Mouse (Mus musculus): ENCODE measurements around the gene Pm20d2.

The Pm20d2 gene

GRCm38 (mm10) chr4:33189735-33190036, at the start of gene Pm20d2:
Gene Pm20d2 (minus strand): TSS chr4:33189737.
- DNase-seq (ENCODE audit: low spot score in 2 of 2): no peak

GRCm38 (mm10) chr4:33230881-33231280, 41.3 kb upstream of the Pm20d2 start:
- DNase-seq (ENCODE audit: low spot score in 2 of 2): no peak

GRCm38 (mm10) chr4:33229639-33230038, 40.1 kb upstream of the Pm20d2 start:
- no peak for DNase-seq (ENCODE audit: low spot score in 2 of 2)

- DNase-seq (ENCODE audit: low spot score in 2 of 2): no peak
Measured at GRCm38 (mm10) chr4:33227164-33227563, 37.6 kb upstream of the Pm20d2 start.

- no peak for DNase-seq (ENCODE audit: low spot score in 2 of 2)
Measured at GRCm38 (mm10) chr4:33224003-33224675, 34.6 kb upstream of the Pm20d2 start.

GRCm38 (mm10) chr4:33221847-33222246, 32.3 kb upstream of the Pm20d2 start:
- DNase-seq (ENCODE audit: low spot score in 2 of 2): no peak

- DNase-seq (ENCODE audit: low spot score in 2 of 2): peak; percentile 24 to 32
Measured at GRCm38 (mm10) chr4:33208881-33209841, 19.6 kb upstream of the Pm20d2 start, which contains the start of gene Srsf12. Gene Srsf12 (plus strand): TSS chr4:33208991.

- DNase-seq (ENCODE audit: low spot score in 2 of 2): no peak
Measured at GRCm38 (mm10) chr4:33207551-33207950, 18.0 kb upstream of the Pm20d2 start.

GRCm38 (mm10) chr4:33204682-33205081, 15.1 kb upstream of the Pm20d2 start:
- peak in 1 of 2 experiments; percentile 12 for DNase-seq (ENCODE audit: low spot score in 2 of 2)

GRCm38 (mm10) chr4:33198117-33198516, 8.6 kb upstream of the Pm20d2 start:
- DNase-seq (ENCODE audit: low spot score in 2 of 2): no peak

- DNase-seq (ENCODE audit: low spot score in 2 of 2): peak; percentile 72 to 80
Measured at GRCm38 (mm10) chr4:33188781-33189734, 479 bp downstream of the Pm20d2 start.

GRCm38 (mm10) chr4:33188164-33188563, 1.4 kb downstream of the Pm20d2 start:
- DNase-seq (ENCODE audit: low spot score in 2 of 2): no peak

GRCm38 (mm10) chr4:33183477-33183876, 6.1 kb downstream of the Pm20d2 start:
- no peak for DNase-seq (ENCODE audit: low spot score in 2 of 2)

GRCm38 (mm10) chr4:33152087-33153038, 37.2 kb downstream of the Pm20d2 start:
- DNase-seq (ENCODE audit: low spot score in 2 of 2): no peak

- DNase-seq (ENCODE audit: low spot score in 2 of 2): no peak
Measured at GRCm38 (mm10) chr4:33149150-33149549, 40.4 kb downstream of the Pm20d2 start.

- no peak for DNase-seq (ENCODE audit: low spot score in 2 of 2)
Measured at GRCm38 (mm10) chr4:33147825-33148224, 41.7 kb downstream of the Pm20d2 start.

GRCm38 (mm10) chr4:33146679-33147291, 42.8 kb downstream of the Pm20d2 start:
- DNase-seq (ENCODE audit: low spot score in 2 of 2): no peak

- DNase-seq (ENCODE audit: low spot score in 2 of 2): no peak
Measured at GRCm38 (mm10) chr4:33132221-33132620, 57.3 kb downstream of the Pm20d2 start, which contains the start of gene Gabrr1. Gene Gabrr1 (plus strand): TSS chr4:33132521.

GRCm38 (mm10) chr4:33125409-33126084, 64.0 kb downstream of the Pm20d2 start:
- peak in 1 of 2 experiments; percentile 7 for DNase-seq (ENCODE audit: low spot score in 2 of 2)
